Mouse (Mus musculus) heart, adult 2 months (tissue): ENCODE results near the gene Dok5.

Experiments
- CTCF ChIP-seq: fragments of 200-600 bp; IDR thresholded peaks from 2 replicates; pipeline ENCODE4 v1.8.1; 2022; ENCODE audit warnings: antibody characterized with exemption, mild to moderate bottlenecking, moderate library complexity
- EP300 ChIP-seq: fragments of 200-500 bp; IDR thresholded peaks from 2 replicates; pipeline ENCODE4 v1.6.1; 2011; ENCODE audit warnings: low read depth, low read length, control low read depth; ENCODE audit not compliant: insufficient read depth
- POLR2A ChIP-seq: fragments of 200-500 bp; IDR thresholded peaks from 2 replicates; pipeline ENCODE4 v1.6.1; 2011; ENCODE audit warnings: mild to moderate bottlenecking, low read depth, low read length, control low read depth; ENCODE audit not compliant: insufficient read depth

DNA sequence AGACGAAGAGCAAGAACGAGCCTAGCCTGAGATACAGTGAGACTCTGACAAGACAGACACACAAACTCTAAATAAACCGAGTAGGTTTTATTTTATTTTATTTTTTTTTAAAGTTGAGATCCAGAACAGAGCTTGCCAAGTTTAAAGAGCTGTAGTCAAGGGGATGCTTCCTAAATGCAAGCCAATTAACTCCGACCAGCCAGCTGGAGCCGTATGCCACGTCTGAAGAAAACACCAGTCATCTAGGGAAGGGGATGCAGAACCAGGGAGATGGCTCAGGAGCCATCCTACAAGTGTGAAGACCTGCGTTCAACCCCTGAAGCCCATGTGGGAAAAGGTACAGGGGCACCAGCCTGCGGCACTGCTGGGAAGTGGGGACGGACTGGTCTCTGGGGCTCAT lies 2.7 kb upstream of the Dok5 start:
- TF ChIP-seq CTCF = no peak
- no peak for TF ChIP-seq POLR2A
- TF ChIP-seq EP300 = no peak
